Mouse (Mus musculus): ENCODE measurements at regions not wholly inside any gene's neighbourhood (a gene's known extent, or its start where the extent isn't known, plus 50 kb on each side); places are given as distances from the start of the nearest gene placed in this dataset.
"Not testable (repeated sequence)": the region's sequence is repeated elsewhere in the genome, so short reads cannot be mapped to it uniquely, and the experiment has no call there.

DNA sequence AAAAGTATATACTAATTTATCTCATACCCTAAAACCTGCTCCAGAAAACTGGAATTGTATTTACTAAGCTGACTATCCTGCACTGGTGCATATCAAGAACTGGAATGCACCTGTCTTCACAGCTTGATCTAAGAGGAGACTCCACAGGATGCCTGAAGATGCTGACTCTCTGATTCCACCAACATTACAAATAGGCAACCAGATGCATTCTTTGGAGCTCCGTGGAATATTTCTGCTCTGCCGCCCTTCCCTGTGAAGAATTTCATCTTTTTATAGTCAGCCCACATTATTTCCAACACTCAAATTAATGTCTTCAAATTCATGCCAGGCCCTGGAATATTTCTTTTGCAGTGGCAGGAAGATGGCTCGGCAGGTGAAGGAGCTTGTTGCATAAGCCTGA is 148.7 kb upstream of the Pou3f3 start:
- no peak for DNase-seq

DNA sequence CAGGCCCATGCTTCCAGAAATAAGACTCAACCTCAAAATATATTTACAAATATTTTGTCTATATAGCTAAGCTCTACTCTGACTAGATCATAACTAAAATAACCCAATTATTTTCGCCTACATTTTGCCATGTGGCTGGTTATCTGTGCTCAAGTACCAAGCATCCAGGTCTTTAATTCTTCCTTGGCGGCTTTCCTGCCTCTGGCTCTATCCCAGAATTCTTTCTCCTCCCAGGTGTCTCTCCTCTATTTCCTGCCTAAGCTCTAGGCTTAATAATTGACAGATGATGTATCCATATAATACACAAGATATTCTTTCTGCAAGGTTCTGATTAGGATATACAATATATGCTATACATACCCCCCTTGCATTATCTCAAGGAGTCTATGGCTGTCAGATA is 138.3 kb upstream of the Pou3f3 start:
- no peak for DNase-seq

DNA sequence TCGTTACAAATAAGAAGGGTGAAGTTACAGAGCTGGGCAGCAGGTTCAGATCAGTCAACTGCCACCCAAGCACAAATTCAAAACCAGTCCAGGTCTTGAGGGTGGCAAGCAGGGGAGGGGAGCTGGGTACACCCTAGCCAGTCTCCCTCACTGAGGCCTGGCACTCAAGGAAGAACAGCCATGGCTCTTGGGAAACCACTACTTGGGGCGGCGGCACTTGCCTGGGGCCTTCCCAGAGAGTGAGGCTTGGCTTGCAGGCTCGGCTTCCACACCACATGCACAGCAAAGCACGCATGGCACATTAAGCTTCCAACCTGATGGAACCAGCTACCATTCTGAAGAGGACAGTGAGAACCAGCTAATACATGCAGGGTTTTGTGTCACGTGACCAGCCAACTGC is 127.9 kb upstream of the Pou3f3 start:
- no peak for DNase-seq

DNA sequence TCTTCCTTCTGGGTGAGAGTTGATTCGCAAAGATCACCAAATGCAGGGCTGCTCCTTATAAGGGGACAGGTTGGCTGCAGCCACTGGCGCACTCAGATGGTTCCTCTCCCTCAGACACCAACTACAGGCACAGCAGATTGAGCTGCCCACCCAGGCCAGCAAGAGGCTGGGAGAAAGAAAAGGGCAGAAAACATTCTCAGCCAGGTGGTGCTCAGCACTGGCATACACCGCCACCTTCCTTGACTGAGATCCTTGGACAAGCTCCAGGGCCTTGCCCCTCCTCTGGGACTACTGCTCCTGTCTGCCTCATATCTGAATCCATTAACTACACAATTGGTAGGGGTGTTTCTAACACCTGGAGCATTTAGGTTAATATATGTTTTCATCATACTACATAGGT is 110.4 kb upstream of the Pou3f3 start:
- DNase-seq: no peak

DNA sequence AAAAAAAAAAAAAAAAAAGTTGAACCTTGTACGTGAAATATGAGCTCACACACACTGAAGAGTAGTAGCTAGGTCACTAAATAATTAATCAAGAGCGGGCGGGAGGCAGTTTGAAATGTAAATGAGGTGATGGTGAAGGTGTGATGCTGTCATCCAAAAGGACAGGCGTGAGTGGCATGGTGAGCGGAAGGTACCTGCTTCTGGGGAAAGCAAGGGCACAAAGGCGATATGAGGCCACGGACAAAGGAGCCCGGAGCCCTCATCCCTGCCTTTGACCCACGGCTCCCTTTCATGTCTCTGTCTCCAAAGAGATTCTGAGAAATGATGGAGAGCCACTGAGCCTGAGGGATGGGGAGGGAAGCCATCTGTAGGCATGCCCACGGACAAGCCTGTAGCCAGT is 107.1 kb upstream of the Pou3f3 start:
- no peak for DNase-seq

DNA sequence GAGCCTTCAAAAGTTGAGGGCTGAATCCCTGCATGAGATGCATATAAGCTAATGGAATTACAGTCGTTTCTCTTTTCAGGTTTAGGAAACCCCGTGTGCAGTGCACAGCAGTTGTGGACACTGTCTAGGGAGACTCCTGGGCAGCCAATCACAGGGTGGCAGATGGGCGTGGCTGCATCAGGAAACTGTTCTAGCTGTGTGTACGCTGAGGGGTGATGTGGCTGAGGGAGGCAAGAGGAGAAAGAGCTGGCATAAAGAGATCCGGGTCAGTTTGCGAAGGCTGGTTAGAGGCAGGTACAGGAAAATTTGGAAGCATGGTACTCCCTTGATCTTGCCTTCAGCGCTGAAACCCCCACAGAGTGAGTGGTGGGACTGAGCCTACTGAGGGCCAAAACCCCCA is 106.1 kb upstream of the Pou3f3 start:
- DNase-seq: no peak

DNA sequence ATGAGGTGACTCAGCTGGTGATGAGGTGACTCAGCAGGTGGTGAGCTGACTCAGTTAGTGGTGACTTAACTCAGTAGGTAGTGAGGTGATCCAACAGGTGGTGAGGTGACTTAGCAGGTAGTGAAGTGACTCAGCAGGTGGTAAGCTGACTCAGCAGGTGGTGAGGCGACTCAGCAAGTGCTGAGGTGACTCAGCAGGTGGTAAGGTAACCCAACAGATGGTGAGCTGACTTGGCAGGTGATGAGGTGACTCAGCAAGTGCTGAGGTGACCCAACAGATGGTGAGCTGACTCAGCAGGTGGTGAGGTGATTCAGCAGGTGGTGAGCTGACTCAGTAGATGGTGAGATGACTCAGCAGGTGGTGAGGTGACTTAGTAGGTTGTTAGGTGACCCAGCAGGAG is 103.7 kb upstream of the Pou3f3 start:
- DNase-seq: no peak

DNA sequence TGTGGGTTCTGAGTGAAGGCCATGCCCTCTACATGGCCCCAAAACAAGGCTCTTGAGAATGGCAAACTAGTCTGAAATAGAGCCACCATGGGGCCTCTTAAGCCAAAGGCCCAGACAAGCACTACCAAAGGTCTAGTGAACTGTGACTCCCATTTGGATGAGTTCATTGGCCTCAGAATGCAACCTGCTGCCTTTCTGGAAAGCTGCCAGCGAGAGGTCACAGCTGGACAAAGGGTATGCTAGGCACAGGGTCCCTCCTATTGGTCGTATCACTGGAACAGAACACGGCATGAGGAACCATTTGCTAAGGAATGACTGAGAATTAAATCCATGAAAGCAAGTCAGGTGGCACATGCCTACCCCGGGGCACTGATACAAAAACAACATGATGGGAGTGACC is 98.5 kb upstream of the Pou3f3 start:
- DNase-seq: no peak

DNA sequence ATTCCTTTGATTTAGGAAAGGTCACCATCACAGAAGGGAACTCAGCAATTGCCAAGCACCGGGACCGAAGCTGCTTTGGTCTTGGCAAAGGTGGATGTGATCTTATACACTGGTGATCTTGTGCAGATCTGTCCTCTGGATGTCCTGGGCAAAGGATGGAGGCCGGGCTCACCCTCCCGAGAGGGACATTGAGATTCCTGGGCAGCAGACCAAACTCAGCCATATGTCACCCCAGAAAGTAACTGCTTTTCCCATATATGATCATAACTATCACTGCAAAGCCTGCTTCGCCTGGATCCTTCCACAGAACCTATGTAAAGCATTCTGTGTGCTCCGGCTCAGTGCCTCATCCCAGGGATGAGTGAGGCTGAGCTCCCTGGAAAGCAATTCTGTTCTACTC is 96.3 kb upstream of the Pou3f3 start:
- DNase-seq: no peak

DNA sequence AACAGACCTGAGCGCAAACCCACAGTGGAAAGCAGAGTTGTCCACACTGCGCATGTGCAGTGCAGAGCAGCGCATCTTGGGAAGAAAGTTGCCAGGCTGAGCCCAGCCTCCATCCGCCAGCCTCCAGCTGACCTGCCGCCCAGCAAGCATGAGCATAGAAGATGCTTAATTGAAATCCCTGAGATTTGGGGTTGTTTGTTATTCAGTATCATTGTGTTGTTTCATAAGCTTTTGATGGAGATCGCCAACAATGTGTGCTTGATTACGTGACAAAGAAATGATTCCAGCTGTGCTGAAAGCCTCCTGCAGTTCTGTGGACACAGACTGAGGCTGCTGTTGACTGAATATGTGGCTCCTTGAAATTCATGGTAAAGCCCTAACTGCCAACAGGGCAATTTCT is 89.3 kb upstream of the Pou3f3 start:
- DNase-seq: no peak

DNA sequence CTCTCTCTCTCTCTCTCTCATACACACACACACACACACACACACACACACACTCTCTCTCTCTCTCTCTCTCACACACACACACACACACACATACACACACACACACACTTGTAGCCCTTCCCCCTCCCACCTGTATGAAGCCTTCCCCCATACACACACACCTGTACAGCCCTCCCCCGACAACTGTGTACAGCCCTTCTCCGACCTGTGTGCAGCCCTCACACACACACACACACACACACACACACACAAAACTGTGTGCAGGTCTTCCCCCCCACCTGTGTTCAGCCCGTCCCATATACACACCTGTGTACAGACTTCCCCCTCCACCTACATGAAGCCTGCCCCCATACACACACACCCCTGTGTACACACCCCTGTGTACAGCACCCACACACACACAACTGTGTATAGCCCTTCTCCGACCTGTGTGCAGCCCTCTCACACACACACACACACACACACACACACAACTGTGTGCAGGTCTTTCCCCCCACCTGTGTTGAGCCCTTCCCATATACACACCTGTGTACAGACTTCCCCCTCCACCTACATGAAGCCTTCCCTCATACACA is 88.0 kb upstream of the Pou3f3 start:
- DNase-seq: not testable (repeated sequence)

DNA sequence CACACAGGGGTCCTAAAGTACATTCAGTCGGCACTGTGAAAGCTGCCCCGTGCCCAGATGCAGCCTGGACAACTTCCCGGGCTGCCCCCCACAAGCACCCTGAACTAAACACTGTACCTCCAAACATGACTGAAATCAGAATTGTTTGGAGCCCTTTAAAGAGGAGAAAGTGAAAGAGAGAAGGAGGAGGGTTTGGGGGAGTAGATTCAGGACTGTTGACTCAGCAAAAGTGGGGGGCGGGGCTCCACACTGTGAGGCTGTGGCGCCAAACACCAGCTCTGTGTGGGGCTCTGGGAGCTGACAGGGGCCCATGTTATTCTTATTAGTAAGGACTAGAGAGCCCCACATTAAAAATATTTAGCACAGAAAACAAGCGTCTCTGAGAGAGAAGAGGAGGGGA is 71.8 kb upstream of the Pou3f3 start:
- no peak for DNase-seq

DNA sequence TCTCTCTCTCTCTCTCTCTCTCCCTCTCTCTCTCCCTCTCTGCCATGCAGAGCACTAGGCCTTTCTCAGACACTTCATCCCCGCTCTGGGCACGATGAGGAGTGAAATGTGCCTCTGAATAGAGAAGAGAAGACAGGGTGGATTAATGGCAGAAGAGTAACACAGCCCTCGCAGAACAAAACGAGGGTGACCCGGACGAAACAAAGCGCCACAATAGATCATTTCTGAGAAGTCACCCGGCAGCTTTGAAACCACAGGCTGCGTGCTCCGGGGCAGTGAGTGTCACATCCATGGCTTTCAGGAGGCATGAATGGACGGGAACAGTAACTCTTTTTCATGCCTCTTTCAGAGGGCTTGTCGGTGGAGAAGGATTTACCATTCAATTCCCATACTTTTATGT is 66.8 kb upstream of the Pou3f3 start:
- no peak for DNase-seq

DNA sequence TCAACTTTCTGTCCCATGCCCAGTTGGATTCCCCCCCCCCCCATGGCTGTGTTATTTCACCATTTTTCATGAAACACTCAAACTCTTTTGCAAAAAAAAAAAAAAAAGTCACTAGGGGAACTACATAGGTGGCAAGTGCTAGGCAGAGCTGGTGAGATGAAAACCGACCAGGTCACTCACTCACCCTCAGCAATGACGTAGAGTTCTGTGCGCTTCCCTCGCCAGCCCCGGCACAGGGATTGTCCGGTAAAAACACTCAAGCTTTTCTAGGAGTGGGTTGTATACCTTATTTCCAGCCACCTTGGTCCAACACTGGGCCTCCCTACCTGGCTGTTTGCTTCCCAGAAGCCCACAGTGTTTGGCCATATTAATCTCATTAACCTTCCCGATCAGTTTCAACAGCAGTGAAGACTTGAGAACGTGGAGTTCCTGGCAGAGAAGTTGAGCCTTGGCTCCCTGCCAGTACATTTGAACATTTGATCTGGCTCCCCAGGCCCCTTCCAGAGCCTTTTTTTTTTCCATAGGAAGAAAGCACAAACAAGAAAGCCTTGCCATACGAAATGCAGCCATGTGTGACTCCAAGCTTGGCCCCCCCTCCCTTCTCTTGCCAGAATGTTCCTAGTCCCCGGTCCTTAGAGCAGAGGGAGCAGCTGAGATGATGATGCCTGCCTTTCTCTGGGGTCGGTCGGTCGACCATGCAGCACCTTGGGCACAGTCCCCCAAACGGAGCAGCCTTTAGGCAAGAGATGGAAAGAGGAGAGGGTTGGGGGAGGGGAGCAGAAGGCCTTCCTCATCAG is 65.9 kb upstream of the Pou3f3 start:
- no peak for DNase-seq

DNA sequence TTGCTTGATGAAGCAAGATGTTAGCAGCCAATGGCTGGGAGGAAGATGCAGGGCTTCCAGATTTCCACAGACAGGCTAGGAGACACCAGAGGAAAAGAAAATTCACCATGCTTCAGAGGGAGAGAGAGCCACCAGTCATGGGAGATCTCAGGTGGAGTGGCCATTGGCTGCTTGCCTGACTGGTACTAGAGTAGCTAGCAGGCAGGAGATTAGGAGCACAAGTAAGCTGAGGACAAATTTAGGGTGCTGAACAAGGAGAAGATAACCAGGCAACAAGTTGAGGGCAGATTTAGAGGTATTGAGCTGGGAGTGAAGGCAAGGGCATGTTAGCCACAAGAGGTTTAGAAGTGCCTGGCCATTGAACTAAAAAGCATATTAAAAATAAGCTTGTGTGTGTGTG is 63.3 kb upstream of the Pou3f3 start:
- no peak for DNase-seq

DNA sequence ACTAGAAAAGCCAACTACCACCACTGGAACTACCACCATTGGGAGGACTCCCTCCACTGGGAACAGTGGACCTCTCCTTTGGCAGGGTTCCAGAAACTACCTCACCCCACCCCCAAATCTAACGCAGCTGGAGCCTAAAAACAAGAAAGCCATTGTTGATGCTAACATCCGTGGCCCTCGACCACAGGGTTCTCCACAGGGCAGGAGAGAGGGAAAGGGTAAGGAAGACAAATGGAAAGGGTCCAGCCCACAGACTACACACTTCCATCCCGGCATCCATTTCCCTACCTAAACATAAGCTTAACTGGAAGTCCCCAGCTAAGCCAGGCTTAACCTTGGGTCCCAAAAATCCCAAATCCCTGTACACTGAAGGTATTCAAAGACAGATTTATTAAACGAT is 59.0 kb upstream of the Pou3f3 start:
- DNase-seq: no peak
